Mouse (Mus musculus): ENCODE measurements around the gene Csmd2.
"Not testable (repeated sequence)": the region's sequence is repeated elsewhere in the genome, so short reads cannot be mapped to it uniquely, and the experiment has no call there.

The Csmd2 gene

DNA sequence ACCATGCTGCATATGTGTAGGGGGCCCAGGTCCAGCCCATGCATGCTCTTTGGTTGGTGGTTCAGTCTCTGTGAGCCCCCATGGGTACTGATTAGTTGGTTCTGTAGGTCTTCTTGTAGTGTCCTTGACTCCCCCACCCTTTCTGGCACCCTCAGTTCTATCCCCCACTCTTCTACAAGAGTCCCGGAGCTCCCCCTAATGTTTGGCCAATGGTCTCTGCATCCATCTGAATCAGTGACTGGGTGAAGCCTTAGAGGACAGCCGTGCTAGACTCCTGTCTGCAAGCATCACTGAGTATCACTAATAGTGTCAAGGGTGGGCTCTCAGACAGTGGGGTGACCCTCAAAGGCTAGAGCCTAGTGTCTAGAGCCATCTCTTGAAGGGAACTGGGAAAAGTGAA is 497.0 kb downstream of the Csmd2 start:
- DNase-seq (ENCODE audit: low spot score in 2 of 2): no peak

DNA sequence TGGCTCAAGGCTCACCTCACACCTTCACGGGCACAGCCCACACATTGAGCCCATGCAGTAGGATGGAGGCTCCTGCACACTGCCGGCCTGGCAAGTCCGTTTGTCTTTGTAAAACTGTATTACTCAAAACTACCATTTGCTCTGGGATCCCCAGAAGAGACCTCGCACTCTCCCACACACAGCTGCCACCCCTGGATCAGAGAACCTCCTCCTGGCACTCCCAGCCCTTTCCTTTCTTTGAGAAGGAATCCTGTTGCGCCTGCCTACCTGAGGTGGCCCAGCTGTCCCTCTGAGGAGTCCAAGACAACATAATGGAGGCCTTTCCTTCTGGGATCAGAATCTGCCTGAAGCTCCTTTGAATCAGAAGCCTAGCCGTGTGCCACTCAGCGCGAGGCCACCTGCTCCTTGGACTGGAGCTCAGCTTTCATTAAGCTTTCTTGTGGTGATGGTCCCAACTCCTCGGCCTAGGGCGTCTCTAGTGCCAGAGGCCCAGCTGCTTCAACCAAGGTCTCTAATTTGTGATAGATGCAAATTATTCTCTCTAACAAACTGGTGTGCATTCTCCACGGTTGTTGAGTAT is 502.0 kb downstream of the Csmd2 start:
- peak in 1 of 2 experiments; percentile 28 for DNase-seq (ENCODE audit: low spot score in 2 of 2)

DNA sequence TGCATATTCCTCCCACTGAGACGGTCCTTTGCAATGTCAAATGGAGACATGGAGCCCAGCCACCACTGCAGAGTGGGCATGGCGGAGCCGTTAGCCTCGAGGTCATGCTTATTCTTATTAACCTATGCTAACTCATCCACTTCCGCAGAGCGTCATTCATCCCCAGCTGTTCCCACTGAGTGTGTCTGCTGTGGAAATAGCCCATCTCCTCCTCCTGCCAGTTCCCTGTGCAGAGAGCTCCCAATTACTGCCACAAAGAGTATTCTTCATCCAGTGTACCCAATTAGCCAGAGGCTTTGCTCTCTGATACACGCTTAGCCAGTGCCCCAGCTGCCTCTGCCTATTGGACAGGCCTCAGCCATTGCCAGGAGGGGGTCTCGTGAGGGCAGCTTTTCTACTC is 504.4 kb downstream of the Csmd2 start:
- no peak for DNase-seq (ENCODE audit: low spot score in 2 of 2)

DNA sequence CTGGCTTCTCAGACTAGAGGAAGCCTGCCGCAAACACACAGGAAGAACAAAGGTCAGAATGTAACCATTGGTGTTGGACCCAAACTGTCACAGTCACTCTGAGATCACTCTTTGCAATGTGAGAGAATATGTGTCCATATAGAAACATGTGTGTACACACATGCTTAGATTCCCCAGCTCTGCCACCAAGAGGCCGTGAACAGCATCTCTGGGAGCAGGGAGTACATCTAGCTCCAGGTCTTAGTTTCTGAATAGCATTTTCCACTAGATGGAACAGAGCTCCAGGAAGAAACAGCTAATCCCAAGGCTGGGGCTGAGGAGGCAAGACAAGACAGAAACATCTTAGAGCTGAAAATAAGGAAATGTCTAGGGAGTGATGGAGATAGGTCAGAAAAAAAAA is 512.3 kb downstream of the Csmd2 start:
- DNase-seq (ENCODE audit: low spot score in 2 of 2): no peak

DNA sequence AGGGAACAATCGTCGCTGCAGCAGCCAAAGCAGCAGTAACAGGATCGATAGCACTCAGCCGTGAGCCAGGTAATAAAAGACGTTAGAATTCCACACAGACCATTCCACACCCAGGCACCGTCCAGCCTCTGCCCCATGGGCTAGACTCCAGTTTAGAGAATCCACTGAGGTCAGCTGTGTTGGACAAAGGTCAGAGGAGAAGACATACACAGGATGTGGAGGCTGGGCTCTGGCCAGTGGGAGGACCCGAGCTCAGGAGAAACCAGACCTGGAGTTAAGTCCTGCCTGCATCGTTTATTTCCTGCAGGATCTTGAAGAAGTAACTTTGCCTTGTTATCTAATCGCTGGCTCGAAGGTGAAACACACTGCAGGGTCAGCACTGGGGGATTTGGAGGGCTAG is 519.2 kb downstream of the Csmd2 start:
- DNase-seq (ENCODE audit: low spot score in 2 of 2): no peak

DNA sequence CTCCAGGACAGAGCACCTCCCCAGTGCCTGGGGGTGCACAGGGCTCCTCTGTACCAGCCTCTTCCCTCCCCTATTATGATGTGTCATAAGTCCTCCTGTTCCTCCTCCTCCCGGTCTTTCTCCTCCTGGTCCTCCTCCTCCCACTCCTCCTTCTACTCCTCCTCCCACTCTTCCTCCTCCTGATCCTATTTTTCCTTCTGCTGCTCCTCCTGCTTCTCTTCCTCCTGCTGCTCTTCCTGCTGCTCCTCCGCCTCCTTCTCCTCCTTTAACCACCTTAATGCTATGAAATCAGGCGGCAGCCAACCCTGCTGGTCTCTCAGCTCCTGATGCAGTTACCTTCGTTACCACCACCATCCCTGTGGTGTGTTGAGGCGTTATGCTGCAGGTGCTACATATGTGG is 522.2 kb downstream of the Csmd2 start:
- no peak for DNase-seq (ENCODE audit: low spot score in 2 of 2)

DNA sequence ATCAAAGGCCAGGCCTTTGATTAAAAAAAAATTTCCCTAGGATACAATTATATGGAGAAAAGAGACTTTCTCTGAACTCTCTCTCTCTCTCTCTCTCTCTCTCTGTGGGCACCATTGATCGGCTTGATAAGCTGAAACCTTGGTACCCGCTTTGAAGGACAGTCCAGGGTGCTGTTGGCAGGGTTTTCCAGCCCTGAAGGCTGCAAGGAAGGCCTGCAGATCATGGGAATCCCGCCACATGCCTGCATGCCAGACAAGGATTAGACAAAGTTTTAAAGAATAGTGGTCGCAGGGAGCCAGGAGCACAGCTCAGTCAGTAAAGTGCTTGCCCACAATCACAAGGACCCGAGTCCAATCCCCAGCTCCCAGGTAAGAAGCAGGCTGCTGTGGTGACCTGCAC is 526.8 kb downstream of the Csmd2 start:
- DNase-seq (ENCODE audit: low spot score in 2 of 2): no peak

DNA sequence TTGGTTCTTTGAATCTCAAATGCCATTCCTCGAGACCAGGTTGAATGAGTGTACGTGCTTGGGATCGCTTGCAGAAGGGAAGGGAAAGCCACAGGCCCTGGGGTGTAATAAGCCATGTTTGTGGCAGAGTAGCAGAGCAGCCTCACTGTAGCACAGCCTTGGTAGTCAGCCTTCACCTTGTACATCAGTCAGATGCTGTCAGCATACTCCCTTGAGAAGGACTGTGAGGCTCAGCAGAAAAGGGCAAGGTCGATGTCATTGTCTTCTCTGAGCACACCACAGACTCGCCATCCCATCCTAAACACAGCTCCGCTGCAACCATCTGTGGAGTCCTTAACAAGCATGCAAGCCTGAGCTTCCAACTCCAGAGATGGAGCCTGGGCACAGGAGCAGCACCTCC is 533.6 kb downstream of the Csmd2 start:
- DNase-seq (ENCODE audit: low spot score in 2 of 2): no peak

DNA sequence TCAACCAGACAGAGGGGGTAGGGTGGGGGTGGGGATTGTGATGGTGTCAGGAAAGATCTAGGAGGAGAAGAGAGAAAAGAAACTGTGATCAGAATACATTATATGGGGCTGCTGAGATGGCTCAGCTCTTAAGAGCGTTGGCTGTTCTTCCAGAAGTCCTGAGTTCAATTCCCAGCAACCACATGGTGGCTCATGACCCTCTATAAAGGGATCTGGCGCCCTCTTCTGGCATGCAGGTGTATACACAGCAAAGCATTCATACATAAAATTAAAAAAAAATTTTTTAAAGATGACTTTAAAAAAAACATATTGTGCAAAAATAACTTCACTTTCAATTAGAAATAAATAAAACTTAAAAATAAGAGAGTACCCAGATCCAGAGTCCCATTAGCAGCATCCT is 555.7 kb downstream of the Csmd2 start:
- peak in 1 of 2 experiments; percentile 44 for DNase-seq (ENCODE audit: low spot score in 2 of 2)

DNA sequence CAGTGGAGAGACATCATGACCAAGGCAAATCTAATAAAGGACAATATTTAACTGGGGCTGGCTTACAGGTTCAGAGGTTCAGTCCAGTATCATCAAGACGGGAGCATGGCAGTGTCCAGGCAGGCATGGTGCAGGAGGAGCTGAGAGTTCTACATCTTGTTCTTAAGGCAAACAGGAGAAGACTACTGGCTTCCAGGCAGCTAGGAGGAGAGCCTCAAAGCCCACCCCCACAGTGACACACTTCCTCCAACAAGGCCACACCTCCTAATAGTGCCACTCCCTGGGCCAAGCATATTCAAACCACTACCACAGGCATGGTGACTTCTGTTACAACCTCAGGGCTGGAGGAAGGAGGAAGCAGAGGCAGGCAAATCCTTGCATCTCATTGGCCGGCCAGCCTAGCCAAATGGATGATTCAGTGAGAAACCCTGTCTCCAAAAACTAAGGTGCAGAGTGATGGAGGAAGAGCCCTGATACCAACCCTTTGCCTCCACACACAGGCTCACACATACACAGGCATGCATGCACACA is 556.4 kb downstream of the Csmd2 start:
- not testable (repeated sequence) for DNase-seq (ENCODE audit: low spot score in 2 of 2)

DNA sequence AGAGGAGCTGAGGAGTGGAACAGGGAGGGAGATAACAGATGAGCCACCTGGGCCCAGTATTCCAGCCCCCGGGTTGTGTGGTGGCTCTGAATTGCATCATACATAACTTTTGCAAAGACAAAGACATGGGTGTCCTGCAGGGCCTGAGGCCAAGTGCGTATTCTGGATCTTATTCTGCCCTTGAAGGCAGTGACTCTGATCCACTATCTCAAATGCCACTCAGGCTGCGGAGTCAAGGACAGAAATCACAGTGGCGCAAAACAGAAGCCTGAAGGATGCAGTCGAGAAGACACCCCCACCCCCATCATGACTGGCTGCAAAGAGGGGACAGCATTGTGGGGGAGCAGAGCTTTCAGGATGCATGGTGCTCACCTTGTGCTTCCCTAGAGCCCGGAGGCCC is 563.1 kb downstream of the Csmd2 start:
- DNase-seq (ENCODE audit: low spot score in 2 of 2): no peak

DNA sequence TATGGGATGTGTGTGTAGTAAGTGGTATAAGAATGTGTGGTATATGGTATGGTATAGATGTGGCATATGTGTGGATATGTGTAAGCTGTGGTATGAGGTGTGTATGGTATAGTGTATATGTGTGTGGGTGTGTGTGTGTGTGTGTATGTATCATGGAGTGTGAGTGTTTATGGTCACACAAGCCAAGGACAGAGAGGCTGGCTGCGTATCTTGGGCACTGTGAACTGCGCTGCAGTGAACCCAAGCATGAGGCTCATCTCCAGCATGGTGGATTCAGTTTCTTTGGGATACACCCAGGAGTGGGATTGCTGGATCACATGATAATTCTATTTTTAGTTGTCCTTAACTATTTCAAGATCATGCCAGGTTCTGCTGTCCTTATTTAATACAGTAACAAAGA is 566.5 kb downstream of the Csmd2 start:
- DNase-seq (ENCODE audit: low spot score in 2 of 2): no peak

DNA sequence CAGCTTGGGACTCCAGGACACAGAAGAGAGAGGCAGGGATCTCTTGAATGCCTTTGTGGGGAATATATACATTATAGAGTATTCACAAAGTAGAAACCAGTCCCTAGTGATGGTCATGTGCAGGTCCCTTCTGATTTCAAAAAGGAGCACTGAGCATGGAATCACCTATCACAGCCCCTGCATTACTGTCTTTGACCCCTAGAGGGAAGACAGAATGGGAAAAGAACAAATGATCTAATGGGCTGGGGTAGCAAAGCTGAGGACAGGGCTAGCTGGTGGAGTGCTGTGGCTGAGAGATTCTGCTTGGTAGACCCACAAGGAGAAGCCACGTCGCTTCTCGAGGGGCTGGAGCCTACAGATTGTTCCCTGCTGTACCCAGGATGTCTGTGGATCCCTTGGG is 572.7 kb downstream of the Csmd2 start:
- no peak for DNase-seq (ENCODE audit: low spot score in 2 of 2)

DNA sequence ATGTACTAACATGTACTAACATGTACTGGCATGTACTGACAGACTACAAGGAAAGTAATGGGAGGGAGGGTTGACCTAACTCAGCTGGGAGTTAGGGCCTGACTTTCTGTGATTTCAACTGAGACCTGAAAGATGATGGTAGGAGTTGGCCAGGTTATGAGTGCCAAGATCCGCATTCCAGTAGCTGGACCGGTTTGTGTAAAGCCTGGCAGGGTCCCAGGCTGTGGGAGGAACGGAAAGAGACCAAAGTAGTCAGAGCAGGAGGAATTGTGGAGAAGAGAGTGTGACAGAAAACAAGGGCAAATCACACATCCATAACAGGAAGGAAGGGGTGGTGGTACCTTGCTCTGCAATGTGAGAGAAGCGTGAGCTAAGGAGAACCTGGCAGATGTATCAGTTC is 588.2 kb downstream of the Csmd2 start:
- DNase-seq (ENCODE audit: low spot score in 2 of 2): no peak

DNA sequence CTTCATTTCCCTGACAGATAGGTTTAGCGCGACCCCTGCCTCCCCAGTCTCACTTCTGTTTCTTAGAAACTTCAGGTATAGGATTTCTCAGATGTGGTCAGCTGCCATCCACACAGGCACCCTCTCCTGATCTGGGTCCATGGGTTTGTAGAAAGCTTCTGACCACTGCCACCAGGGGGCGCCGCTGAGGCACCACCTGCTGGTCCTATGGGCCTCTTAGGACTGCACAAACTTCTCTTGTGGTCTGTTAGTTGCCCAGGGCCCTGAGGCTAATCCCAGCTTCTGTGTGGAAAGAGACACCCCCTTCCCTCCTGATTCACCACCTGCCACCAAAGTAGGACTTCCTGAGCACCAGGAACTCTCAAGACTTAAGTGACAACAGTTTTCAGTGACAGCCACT is 591.5 kb downstream of the Csmd2 start:
- DNase-seq (ENCODE audit: low spot score in 2 of 2): no peak

DNA sequence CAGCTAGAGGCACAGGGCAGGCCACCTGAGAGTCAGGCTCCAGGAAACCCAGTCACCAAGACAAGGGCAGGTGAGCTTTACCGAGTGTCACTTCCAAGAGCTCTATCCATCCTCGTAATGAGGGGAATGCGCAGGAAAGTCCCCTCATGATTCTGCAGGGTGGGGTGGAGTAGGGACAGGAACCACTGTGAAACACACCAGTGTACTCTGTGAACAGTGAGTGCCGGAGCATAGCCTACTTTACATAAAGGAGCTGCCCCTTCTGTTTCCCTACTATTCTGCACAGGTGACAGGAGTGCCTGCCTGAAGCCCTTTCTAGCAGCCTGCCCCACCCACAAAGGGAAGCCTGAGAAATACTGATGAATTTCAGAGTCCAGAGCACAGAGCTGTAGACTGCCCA is 605.6 kb downstream of the Csmd2 start:
- no peak for DNase-seq (ENCODE audit: low spot score in 2 of 2)

DNA sequence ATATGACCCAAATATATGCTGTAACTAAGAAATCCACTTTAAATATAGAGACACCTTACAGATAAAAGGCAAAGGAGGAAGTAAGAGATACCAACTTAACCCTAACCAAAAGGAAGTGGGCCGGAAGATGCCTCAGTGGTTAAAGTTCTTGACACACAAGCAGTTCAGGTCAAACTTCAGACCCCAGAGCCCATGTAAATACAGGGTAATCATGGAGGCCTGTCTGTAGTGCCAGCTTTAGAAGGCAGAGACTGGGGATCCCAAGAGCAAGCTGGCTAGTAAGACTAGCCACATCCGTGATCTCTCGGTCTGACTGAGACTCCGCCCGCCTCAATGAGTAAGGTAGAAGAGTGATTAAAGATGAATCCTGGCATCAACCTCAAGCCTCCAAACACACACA is 606.4 kb downstream of the Csmd2 start:
- no peak for DNase-seq (ENCODE audit: low spot score in 2 of 2)

DNA sequence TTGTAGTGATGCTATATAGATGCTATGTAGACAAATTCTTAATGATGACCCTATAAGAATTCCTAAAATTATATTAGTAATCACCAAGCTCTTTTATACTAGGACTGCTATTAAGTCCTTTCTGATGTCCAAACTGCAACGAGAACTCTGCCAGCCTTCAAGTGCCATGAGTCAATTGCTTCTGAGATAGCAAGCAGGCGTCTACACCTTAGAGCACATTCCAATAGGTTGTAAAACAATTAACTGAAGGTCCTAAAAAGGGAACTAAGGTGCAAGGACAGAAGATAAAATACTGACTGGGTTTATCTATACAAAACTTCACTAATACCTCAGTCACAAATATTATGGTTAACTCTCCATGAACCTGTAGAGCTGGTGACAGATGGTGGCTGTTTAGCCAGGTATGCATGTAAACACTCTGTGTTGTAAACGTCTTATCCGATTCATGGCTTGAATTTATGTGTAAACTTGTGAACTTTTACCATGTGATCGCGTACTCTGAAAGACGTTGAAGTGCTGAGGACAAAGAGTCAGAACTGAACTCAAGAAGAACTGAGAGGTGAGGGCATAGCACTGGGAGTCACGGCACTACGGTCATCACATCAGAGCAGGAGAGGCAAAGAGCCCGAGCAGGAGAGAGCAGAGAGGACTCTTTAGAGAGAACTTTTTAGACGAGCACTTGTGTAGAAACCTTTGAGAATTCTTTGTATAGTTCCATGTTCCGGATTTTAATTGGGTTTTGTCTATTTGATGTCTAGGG is 610.3 kb downstream of the Csmd2 start:
- DNase-seq (ENCODE audit: low spot score in 2 of 2): no peak

DNA sequence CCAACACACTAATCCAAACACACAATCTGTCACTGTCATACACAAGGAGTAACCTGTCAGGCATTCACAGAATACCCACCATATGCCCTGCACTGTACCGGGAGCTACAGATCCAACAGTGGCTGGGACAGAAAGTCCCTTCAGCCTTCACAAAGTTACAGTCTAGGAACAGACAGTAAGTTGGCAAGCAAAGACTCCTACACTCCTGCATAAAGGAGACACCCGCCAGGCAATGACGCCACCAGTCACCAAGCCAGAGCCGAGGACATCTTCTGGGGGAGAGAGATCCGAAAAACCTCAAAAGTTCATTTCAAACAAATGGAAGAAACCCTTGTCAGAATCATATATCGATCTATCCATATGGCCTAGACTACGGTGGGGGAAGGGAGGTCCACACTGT is 618.9 kb downstream of the Csmd2 start:
- DNase-seq (ENCODE audit: low spot score in 2 of 2): no peak

DNA sequence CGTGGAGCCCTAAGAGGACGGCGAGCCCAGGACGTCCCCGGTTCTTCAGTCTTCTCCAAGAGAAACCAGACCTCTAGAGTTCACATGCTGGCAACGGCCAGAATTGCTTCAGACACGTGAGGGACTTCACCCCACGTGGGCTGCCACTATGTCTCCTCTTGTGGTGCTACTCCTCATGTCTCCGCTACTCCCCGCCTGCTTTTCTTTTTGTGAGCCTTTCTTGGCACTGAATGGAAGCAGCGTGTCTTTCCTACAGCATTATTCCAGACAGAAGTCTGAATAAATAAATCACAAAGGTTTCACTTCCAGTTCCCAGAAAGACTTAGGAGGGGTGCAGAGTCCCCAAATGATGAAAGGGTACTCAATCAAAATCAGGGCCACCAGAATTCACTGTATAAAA is 620.0 kb downstream of the Csmd2 start:
- DNase-seq (ENCODE audit: low spot score in 2 of 2): no peak

DNA sequence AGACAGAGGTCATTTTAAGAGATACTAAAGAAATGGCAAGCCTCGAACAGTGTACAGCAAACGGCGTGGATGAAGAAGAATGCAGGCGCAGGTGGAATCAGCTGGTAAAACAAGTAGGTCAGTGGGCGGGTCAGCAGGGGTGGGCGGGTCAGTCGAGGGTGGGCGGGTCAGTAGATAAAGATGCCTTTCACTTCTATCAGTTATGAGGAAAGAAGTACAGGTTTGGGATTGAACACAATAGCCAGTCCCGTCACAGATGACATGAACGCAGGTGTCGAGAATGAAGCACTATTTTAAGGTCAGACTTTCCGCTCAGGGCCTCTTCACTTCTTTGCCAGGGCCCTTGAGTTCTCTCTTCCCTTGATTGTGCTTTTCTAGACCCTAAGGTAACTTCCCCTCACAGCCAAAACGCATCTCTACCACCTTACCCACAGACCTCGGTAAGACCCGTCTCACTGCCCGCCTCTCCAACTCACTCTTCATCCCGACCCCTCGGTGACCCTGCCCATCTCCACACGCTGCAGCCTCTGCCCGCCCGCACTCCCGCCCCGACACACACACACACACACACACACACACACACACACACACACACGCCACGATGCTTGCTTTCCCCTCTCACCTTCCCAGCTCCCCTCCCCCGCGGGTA is 621.7 kb downstream of the Csmd2 start:
- no peak for DNase-seq (ENCODE audit: low spot score in 2 of 2)

DNA sequence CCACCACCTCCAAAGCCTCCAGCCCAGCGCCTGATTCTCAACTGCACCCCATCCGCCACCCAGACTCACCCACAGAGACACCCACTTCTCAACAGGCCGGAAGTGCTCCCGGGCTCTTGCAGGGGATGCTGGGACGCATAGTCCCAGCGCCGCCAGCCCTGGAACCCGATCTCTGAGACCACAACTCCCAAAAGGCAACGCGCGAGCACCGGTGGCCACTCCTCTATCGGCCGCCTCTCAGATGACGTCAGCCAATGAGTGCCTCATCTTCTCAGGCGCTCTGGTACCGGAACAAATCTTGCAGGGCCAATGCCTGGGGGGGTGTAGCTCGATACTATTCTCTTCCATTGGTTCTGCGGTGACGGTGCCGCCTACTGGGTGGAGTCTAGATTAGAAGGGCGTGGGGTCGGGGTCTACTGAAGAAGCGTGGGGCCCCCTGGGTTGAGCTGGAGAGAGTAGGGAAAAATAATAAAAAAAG is 622.3 kb downstream of the Csmd2 start, which contains the start of gene Zscan20:
TSS of gene Zscan20 (minus strand) at position 174 of the 478 bp plus-strand sequence.
- peak; percentile 87 to 92 for DNase-seq (ENCODE audit: low spot score in 2 of 2)

DNA sequence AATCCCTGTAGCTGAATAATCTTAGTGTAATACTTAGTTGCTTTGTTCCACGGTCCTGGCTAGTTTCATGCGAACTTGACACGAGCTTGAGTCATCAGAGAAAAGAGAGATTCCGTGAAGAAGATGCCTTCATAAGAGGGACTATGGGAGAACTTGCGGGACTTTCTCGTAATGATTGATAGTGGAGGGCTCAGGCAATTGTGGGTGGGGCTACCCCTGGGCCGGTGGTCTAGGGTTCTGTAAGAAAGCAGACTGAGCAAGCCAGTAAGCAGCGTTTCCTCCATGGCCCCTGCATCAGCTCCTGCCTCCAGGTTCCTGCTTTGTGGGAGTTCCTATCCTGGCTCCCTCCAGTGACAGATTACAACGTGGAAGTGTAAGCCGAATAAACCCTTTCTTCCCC is 623.0 kb downstream of the Csmd2 start:
- no peak for DNase-seq (ENCODE audit: low spot score in 2 of 2)
